ENCODE assay signal across 10 mouse cellular contexts in the genomic region with DNA sequence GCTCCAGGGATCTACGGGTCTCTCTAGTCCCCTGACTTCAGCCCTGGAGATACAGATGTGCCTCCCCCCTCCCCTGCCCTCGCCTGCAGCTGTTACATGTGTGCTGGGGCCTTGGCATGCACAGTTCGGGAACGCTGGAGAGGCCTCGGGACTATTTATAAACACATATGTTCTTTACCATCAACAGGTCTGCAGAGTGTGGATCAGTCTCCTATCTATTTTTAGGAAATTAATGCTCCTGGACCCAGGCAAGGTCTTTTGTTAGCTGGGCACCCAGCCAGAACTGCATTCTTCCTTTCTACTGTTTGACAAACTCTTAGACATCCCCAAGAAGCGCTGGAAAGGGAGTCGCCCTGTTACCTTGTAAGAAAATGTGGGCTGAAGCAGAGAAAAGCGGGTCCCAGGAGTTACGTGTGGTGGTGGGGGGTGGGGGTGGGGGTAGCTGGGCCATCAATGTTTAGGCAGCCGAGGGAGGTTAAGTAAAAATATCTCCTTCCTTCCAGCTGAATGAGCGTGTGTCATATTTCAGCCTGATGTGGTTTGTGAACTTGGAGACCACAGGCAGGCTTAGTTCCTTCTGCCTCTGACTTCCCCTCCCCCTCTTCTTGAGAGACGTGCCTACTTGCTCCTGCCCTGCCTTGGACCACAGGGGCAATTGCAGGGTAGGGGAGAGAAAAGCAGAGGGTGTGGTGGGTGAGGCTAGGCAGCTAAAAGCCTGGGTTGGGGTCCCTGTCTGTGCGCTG. TPM values are rescaled to one million over a fixed set of nuclear protein-coding genes. Genes with fewer than 3 reads are reported as not detected.
DNase-seq lines count a peak whose midpoint lies in the region; ATAC-seq and TF ChIP-seq lines count a peak whose summit lies in the region.
"Had no signal": no experiment of that assay in that cellular context is flagged by ENCODE, and none has a peak within 500 bp of the region (broad histone marks: within the 10 kb centered on the region; RNA-seq: fewer than 3 reads in every experiment).

No protein-coding gene starts in this region.

- H3K27me3 ChIP-seq in lung, embryonic 14.5 days (ENCODE audit: insufficient read depth, low read length): 0 out of 2 replicates have a peak, but pooled peaks cover 2% of the 10 kb centered on the region
- H3K27me3 ChIP-seq in limb, embryonic 10.5 days (ENCODE audit: low read depth, poor library complexity, severe bottlenecking): peaks cover 51% of the 10 kb centered on the region

- peak overlapping the region; percentile 45 for H3K4me2 ChIP-seq in lung, embryonic 14.5 days
- H3K4me2 ChIP-seq: neural tube, embryonic 13.5 days had no signal

- peak overlapping the region; percentile 78 for H3K27ac ChIP-seq in lung, embryonic 14.5 days (ENCODE audit: low read depth)
- peak overlapping the region; percentile 9; the same call in 1 of the 2 replicates for H3K27ac ChIP-seq in bone marrow, adult 2 months (ENCODE audit: control insufficient read depth, insufficient read depth, low read depth, low read length, poor library complexity)
- peak overlapping the region; percentile 42; the same call in 1 of the 2 replicates for H3K27ac ChIP-seq in limb, embryonic 10.5 days
- H3K27ac ChIP-seq: neural tube, embryonic 13.5 days had no signal

- peak; percentile 84 for DNase-seq in lung, embryonic 14.5 days
- DNase-seq in lung, adult 18-20 months: no peak
- no peak for DNase-seq in limb, embryonic 10.5 days (ENCODE audit: low spot score)
- peak; percentile 85 for DNase-seq in thymus, postnatal 0 days (ENCODE audit: low spot score)
- DNase-seq in layer of hippocampus, postnatal 10 days (ENCODE audit: low spot score in 2 of 2): no peak
- DNase-seq in layer of hippocampus, adult 9-11 months: no peak
- DNase-seq: cerebellum, adult 11-12 months had no signal

- H3K4me1 ChIP-seq in lung, embryonic 14.5 days (ENCODE audit: insufficient read depth): peaks cover 26% of the 10 kb centered on the region
- peaks cover 11% of the 10 kb centered on the region for H3K4me1 ChIP-seq in bone marrow, adult 2 months (ENCODE audit: control insufficient read depth, insufficient read depth, low read length)
- peaks cover 28% of the 10 kb centered on the region for H3K4me1 ChIP-seq in limb, embryonic 10.5 days

- no peak for TF ChIP-seq POLR2A in bone marrow, adult 2 months (IDR thresholded peaks at IDR 0.05; ENCODE audit: borderline replicate concordance, control insufficient read depth, low read depth, low read length)

- no peak for TF ChIP-seq CTCF in lung, embryonic 14.5 days (IDR thresholded peaks at IDR 0.05; ENCODE audit: low read depth)
- TF ChIP-seq CTCF in bone marrow, adult 2 months (IDR thresholded peaks at IDR 0.05; ENCODE audit: control insufficient read depth, insufficient read depth, low read length): no peak

- peak; percentile 66 for ATAC-seq in lung, embryonic 14.5 days (ENCODE audit: insufficient read depth)
- ATAC-seq in inflammation-experienced regulatory T-cells, adult 6 months: no peak

- WGBS in lung, embryonic 14.5 days: 14% methylated on average over 13 of the region's 13 CpGs
- 7% methylated on average over 13 of the region's 13 CpGs for WGBS in bone marrow, adult 2 months
- WGBS in limb, embryonic 10.5 days: 62% methylated on average over 13 of the region's 13 CpGs

- H3K9me3 ChIP-seq in lung, embryonic 14.5 days (ENCODE audit: low read depth, low read length): no peaks in the 10 kb centered on the region
- no peaks in the 10 kb centered on the region for H3K9me3 ChIP-seq in limb, embryonic 10.5 days (replicated peaks)
- H3K9me3 ChIP-seq: neural tube, embryonic 13.5 days had no signal

- no peaks in the 10 kb centered on the region for H3K36me3 ChIP-seq in lung, embryonic 14.5 days (ENCODE audit: insufficient read depth)
- H3K36me3 ChIP-seq in limb, embryonic 10.5 days: no peaks in the 10 kb centered on the region
- H3K36me3 ChIP-seq: neural tube, embryonic 13.5 days had no signal

- H3K9ac ChIP-seq in lung, embryonic 14.5 days: no peak overlapping the region
- H3K9ac ChIP-seq: neural tube, embryonic 13.5 days had no signal

- H3K4me3 ChIP-seq in lung, embryonic 14.5 days (ENCODE audit: low read depth, low read length): no peak overlapping the region
- H3K4me3 ChIP-seq in bone marrow, adult 2 months (replicated peaks; ENCODE audit: control insufficient read depth, low read depth, low read length): no peak overlapping the region
- H3K4me3 ChIP-seq in limb, embryonic 10.5 days: no peak overlapping the region
- H3K4me3 ChIP-seq: neural tube, embryonic 13.5 days had no signal

RNA-seq across cellular contexts. Expression of gene Gsn, which starts 3.3 kb away (rescaled TPM):
- 95.9 and 112 TPM in 2 replicates for polyA plus RNA-seq in lung, embryonic 14.5 days (2014; fragmentation: Nextera tagmentation; extraction: Ambion mirVana)
- 38.0 and 94.8 TPM in 2 replicates for polyA plus RNA-seq in bone marrow, adult 2 months (2011; ENCODE audit: insufficient read depth, insufficient read length, low replicate concordance, missing spikeins)
- 9.5 and 19.7 TPM in 2 replicates for polyA plus RNA-seq in limb, embryonic 10.5 days (2016; fragmentation: Nextera tagmentation; extraction: Ambion mirVana)
- polyA plus RNA-seq in thymus, postnatal 0 days (2015; fragmentation: Nextera tagmentation; extraction: Ambion mirVana): 139 TPM in 2 replicates
- polyA plus RNA-seq in inflammation-experienced regulatory T-cells, adult 6 months (2017; shearing (Covaris generic)): 10 to 100 TPM; 16.2 to 28.8 (median 25.4) TPM
- 10 to 100 TPM; 23.9 to 24.2 TPM for total RNA-seq in layer of hippocampus, postnatal 10 days (2021)

RNA-seq across cellular contexts. Expression of gene Rab14, which starts 58.6 kb away (rescaled TPM):
- 301 and 305 TPM in 2 replicates for polyA plus RNA-seq in lung, embryonic 14.5 days (2014; fragmentation: Nextera tagmentation; extraction: Ambion mirVana)
- 40.2 and 77.1 TPM in 2 replicates for polyA plus RNA-seq in bone marrow, adult 2 months (2011; ENCODE audit: insufficient read depth, insufficient read length, low replicate concordance, missing spikeins)
- 206 and 229 TPM in 2 replicates for polyA plus RNA-seq in limb, embryonic 10.5 days (2016; fragmentation: Nextera tagmentation; extraction: Ambion mirVana)
- polyA plus RNA-seq in thymus, postnatal 0 days (2015; fragmentation: Nextera tagmentation; extraction: Ambion mirVana): 309 and 366 TPM in 2 replicates
- 100 to 1,000 TPM; 103 to 133 (median 130) TPM for polyA plus RNA-seq in inflammation-experienced regulatory T-cells, adult 6 months (2017; shearing (Covaris generic))
- 100 to 1,000 TPM; 229 to 249 TPM for total RNA-seq in layer of hippocampus, postnatal 10 days (2021)

Comparison
In these comparisons a context has a peak if more than half of its experiments do, and no peak if none do; other contexts are left out.
1. DNase-seq: peak in lung, embryonic 14.5 days (single experiment) and thymus, postnatal 0 days (single experiment); none in lung, adult 18-20 months (0 of 2), limb, embryonic 10.5 days (single experiment), layer of hippocampus, postnatal 10 days (0 of 2) and layer of hippocampus, adult 9-11 months (single experiment).
2. H3K27ac ChIP-seq: peak in every context shown above with its lines; median percentile 78 in lung, embryonic 14.5 days; 42 in limb, embryonic 10.5 days; 9 in bone marrow, adult 2 months.